Mouse (Mus musculus): ENCODE measurements around the gene Iqcf4. TPM values are rescaled to one million over a fixed set of nuclear protein-coding genes. Genes with fewer than 3 reads are reported as not detected.
"Not testable (repeated sequence)": the region's sequence is repeated elsewhere in the genome, so short reads cannot be mapped to it uniquely, and the experiment has no call there.

Gene Iqcf4
- not detected in 2 replicates for polyA plus RNA-seq (2015; fragmentation: Nextera tagmentation; extraction: Ambion mirVana)

DNA sequence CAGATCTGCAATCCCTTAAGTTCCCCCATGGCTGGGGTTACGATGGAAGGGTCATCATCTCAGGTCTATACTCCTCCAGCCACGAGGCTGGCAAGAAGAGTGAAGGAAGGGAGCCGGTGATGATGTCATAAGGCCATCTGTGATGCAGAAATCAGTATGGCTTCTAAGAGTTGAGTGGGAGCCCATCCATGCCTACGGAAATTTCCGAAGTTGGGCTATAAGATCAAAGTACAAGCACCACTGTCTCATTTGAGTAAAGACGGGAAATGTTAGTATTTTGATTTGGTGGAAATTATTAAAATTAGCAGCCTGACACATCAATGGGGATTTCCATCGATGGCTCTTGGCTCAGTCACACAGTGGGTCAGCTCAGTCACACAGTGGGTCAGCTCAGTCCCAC is at the start of gene Iqcf4:
TSS of gene Iqcf4 (minus strand) at position 101 of the 400 bp plus-strand sequence.
- Histone ChIP-seq H3K9me3 (replicated peaks) (no peaks in the 10 kb centered on the region), H3K9ac (no peak within 1 kb of the TSS), H3K36me3 (no peaks in the 10 kb centered on the region), H3K4me3 (replicated peaks) (no peak within 1 kb of the TSS), H3K4me1 (replicated peaks) (no peaks in the 10 kb centered on the region), H3K27ac (no peak within 1 kb of the TSS), H3K4me2 (no peak within 1 kb of the TSS), H3K27me3 (no peaks in the 10 kb centered on the region)
- 70% methylated on average over 7 of the region's 7 CpGs for WGBS (ENCODE audit: insufficient replicate concordance)
- ATAC-seq (ENCODE audit: low read depth) (no peak), DNase-seq (no peak)

- Histone ChIP-seq H3K4me1 (replicated peaks) (no peaks in the 10 kb centered on the region), H3K27me3 (no peaks in the 10 kb centered on the region), H3K4me2 (no peak overlapping the region), H3K9me3 (replicated peaks) (no peaks in the 10 kb centered on the region), H3K36me3 (no peaks in the 10 kb centered on the region), H3K4me3 (replicated peaks) (no peak overlapping the region), H3K9ac (no peak overlapping the region), H3K27ac (no peak overlapping the region)
- 60% methylated on average over 3 of the region's 3 CpGs for WGBS (ENCODE audit: insufficient replicate concordance)
- ATAC-seq (ENCODE audit: low read depth): no peak
- no peak for DNase-seq
Observed at GRCm38 (mm10) chr9:106617496-106617895, 46.7 kb upstream of the Iqcf4 start.

DNA sequence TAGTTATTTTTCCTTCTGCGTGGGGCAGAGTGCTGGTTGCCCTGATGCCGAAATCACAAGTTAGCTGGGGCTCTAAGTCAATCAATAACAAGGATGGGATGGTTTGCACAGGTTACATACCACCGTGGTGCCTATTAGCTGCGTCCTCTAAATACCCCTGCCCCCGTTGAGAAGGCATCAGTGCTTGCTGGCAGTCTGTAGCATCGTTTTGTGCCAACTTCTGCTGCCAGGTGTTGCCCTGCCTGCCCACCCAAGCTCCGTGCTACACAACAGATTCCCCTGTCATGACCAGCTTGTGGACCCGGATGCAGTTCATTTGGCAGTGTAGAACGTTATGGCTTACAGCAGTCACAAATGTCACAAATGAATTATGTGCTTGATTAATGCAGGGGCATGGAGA is 45.5 kb upstream of the Iqcf4 start:
- Histone ChIP-seq H3K4me1 (replicated peaks) (no peaks in the 10 kb centered on the region), H3K27ac (no peak overlapping the region), H3K9ac (no peak overlapping the region), H3K4me3 (replicated peaks) (no peak overlapping the region), H3K4me2 (no peak overlapping the region), H3K27me3 (no peaks in the 10 kb centered on the region), H3K9me3 (replicated peaks) (no peaks in the 10 kb centered on the region), H3K36me3 (no peaks in the 10 kb centered on the region)
- DNase-seq (no peak), ATAC-seq (ENCODE audit: low read depth) (no peak)
- 58% methylated on average over 9 of the region's 9 CpGs for WGBS (ENCODE audit: insufficient replicate concordance)

- ATAC-seq (ENCODE audit: low read depth): no peak
- no peaks in the 10 kb centered on the region for H3K36me3 ChIP-seq
- no peak overlapping the region for H3K4me3 ChIP-seq (replicated peaks)
- no peaks in the 10 kb centered on the region for H3K4me1 ChIP-seq (replicated peaks)
- WGBS (ENCODE audit: insufficient replicate concordance): 40% methylated on average over 3 of the region's 3 CpGs
- H3K9me3 ChIP-seq (replicated peaks): no peaks in the 10 kb centered on the region
- no peak overlapping the region for H3K9ac ChIP-seq
- no peak overlapping the region for H3K27ac ChIP-seq
- H3K4me2 ChIP-seq: no peak overlapping the region
- H3K27me3 ChIP-seq: no peaks in the 10 kb centered on the region
- no peak for DNase-seq
Observed at GRCm38 (mm10) chr9:106614616-106615015, 43.8 kb upstream of the Iqcf4 start.

DNA sequence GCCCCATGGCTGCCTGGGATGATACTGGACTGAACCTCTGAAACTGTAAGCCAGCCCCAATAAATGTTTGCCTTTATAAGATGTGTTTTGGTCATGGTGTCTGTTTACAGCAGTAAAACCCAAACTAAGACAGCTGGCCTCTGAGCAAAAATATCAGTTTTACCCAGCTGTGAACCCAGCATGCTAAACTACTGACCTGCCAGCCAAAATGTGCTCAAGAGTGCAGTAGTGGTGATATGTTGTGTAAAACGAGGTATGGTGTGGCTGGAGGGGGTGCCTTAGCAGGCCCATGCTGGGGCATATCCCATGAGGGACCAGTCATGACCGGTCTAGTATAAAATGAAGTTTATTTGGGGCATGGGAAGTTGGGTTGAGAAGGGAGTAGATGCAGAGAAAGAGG is 43.2 kb upstream of the Iqcf4 start:
- ATAC-seq (ENCODE audit: low read depth) (no peak), DNase-seq (no peak)
- Histone ChIP-seq H3K9me3 (replicated peaks) (no peaks in the 10 kb centered on the region), H3K4me3 (replicated peaks) (no peak overlapping the region), H3K4me1 (replicated peaks) (no peaks in the 10 kb centered on the region), H3K4me2 (no peak overlapping the region), H3K9ac (no peak overlapping the region), H3K27me3 (no peaks in the 10 kb centered on the region), H3K36me3 (no peaks in the 10 kb centered on the region), H3K27ac (no peak overlapping the region)
- 39% methylated on average over 2 of the region's 2 CpGs for WGBS (ENCODE audit: insufficient replicate concordance)

- no peaks in the 10 kb centered on the region for H3K4me1 ChIP-seq (replicated peaks)
- DNase-seq (no peak), ATAC-seq (ENCODE audit: low read depth) (no peak)
- no peak overlapping the region for H3K4me2 ChIP-seq
- WGBS (ENCODE audit: insufficient replicate concordance): 65% methylated on average over 4 of the region's 4 CpGs
- H3K27ac ChIP-seq: no peak overlapping the region
- no peaks in the 10 kb centered on the region for H3K9me3 ChIP-seq (replicated peaks)
- H3K27me3 ChIP-seq: no peaks in the 10 kb centered on the region
- H3K9ac ChIP-seq: no peak overlapping the region
- H3K4me3 ChIP-seq (replicated peaks): no peak overlapping the region
- no peaks in the 10 kb centered on the region for H3K36me3 ChIP-seq
Observed at GRCm38 (mm10) chr9:106610727-106611126, 39.9 kb upstream of the Iqcf4 start.

DNA sequence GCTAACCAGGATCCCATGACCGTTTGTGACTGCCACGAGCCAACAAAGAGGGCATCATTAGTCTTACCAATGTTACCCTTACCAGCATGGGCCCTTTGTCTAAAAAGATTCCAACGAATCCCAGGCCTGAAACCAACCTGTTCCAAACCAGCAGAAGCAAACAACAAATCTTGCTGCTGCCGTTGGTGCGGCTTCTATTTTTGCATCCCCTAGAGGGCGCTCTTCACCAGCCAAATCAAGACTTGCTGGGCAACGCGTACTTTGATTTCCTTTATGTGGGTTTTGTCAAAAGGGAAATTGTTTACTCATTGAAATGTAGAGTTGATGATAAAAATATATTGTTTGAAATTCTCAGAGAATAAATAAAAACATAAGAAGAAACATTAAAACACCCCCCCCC is 29.8 kb upstream of the Iqcf4 start:
- DNase-seq (peak; percentile 16), ATAC-seq (ENCODE audit: low read depth) (no peak)
- no peak overlapping the region for H3K27ac ChIP-seq
- H3K9ac ChIP-seq: no peak overlapping the region
- H3K4me3 ChIP-seq (replicated peaks): no peak overlapping the region
- H3K36me3 ChIP-seq: no peaks in the 10 kb centered on the region
- no peaks in the 10 kb centered on the region for H3K4me1 ChIP-seq (replicated peaks)
- no peak overlapping the region for H3K4me2 ChIP-seq
- 24% methylated on average over 8 of the region's 8 CpGs for WGBS (ENCODE audit: insufficient replicate concordance)
- H3K27me3 ChIP-seq: no peaks in the 10 kb centered on the region
- H3K9me3 ChIP-seq (replicated peaks): no peaks in the 10 kb centered on the region

- Histone ChIP-seq H3K27ac (no peak overlapping the region), H3K4me3 (replicated peaks) (no peak overlapping the region), H3K4me1 (replicated peaks) (no peaks in the 10 kb centered on the region), H3K27me3 (no peaks in the 10 kb centered on the region), H3K9me3 (replicated peaks) (no peaks in the 10 kb centered on the region), H3K4me2 (no peak overlapping the region), H3K9ac (no peak overlapping the region), H3K36me3 (no peaks in the 10 kb centered on the region)
- DNase-seq: no peak
- WGBS (ENCODE audit: insufficient replicate concordance): 30% methylated on average over 7 of the region's 7 CpGs
- ATAC-seq (ENCODE audit: low read depth): no peak
Observed at GRCm38 (mm10) chr9:106598466-106598865, 27.7 kb upstream of the Iqcf4 start.

GRCm38 (mm10) chr9:106595836-106596235 is 25.0 kb upstream of the Iqcf4 start:
- 62% methylated on average over 7 of the region's 7 CpGs for WGBS (ENCODE audit: insufficient replicate concordance)
- DNase-seq (no peak), ATAC-seq (ENCODE audit: low read depth) (no peak)
- Histone ChIP-seq H3K4me2 (no peak overlapping the region), H3K9ac (no peak overlapping the region), H3K27ac (no peak overlapping the region), H3K27me3 (no peaks in the 10 kb centered on the region), H3K4me1 (replicated peaks) (no peaks in the 10 kb centered on the region), H3K4me3 (replicated peaks) (no peak overlapping the region), H3K36me3 (no peaks in the 10 kb centered on the region), H3K9me3 (replicated peaks) (no peaks in the 10 kb centered on the region)

- H3K4me3 ChIP-seq (replicated peaks); H3K4me2 ChIP-seq; H3K36me3 ChIP-seq; H3K27ac ChIP-seq; DNase-seq; H3K27me3 ChIP-seq; H3K4me1 ChIP-seq (replicated peaks); H3K9me3 ChIP-seq (replicated peaks); ATAC-seq (ENCODE audit: low read depth); H3K9ac ChIP-seq: not testable (repeated sequence)
- 39% methylated on average over 4 of the region's 4 CpGs for WGBS (ENCODE audit: insufficient replicate concordance)
Observed at GRCm38 (mm10) chr9:106595402-106595801, 24.6 kb upstream of the Iqcf4 start.

DNA sequence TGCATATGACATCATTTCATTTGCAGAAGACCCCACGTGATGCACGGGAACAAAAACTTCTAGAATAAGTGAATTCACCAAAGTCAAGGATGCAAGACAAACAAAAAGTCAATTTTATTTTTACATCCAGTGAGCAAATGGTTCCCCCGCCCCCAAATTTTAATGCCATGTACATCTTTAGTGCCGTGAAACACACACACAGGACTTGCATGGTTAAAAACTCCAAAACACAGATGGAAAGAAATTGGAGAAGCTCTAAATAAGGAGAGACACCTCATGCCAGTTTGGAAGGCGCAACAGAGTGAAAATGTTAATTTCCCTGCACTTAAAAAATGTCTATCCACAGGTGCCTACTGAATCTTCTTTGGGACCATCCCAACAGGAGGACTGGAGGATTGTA is 21.4 kb upstream of the Iqcf4 start:
- Histone ChIP-seq H3K4me2 (no peak overlapping the region), H3K4me3 (replicated peaks) (no peak overlapping the region), H3K36me3 (no peaks in the 10 kb centered on the region), H3K4me1 (replicated peaks) (no peaks in the 10 kb centered on the region), H3K27me3 (no peaks in the 10 kb centered on the region), H3K9ac (no peak overlapping the region), H3K9me3 (replicated peaks) (no peaks in the 10 kb centered on the region), H3K27ac (no peak overlapping the region)
- no peak for ATAC-seq (ENCODE audit: low read depth)
- WGBS (ENCODE audit: insufficient replicate concordance): 70% methylated on average over 5 of the region's 5 CpGs
- DNase-seq: no peak

GRCm38 (mm10) chr9:106582552-106582951 is 11.8 kb upstream of the Iqcf4 start:
- Histone ChIP-seq H3K4me2 (no peak overlapping the region), H3K4me3 (replicated peaks) (no peak overlapping the region), H3K27ac (no peak overlapping the region), H3K27me3 (no peaks in the 10 kb centered on the region), H3K9me3 (replicated peaks) (no peaks in the 10 kb centered on the region), H3K36me3 (no peaks in the 10 kb centered on the region), H3K4me1 (replicated peaks) (no peaks in the 10 kb centered on the region), H3K9ac (no peak overlapping the region)
- no peak for ATAC-seq (ENCODE audit: low read depth)
- WGBS (ENCODE audit: insufficient replicate concordance): 40% methylated on average over 1 of the region's 1 CpGs
- DNase-seq: no peak

All from liver, embryonic 13.5 days (tissue).